Mouse (Mus musculus) forebrain, embryonic 14.5 days (tissue): ENCODE measurements around the gene Hdac7. TPM values are rescaled to one million over a fixed set of nuclear protein-coding genes. Genes with fewer than 3 reads are reported as not detected.

Experiments used
- ATAC-seq: fragments of 200-750 bp; cut with Nextera tagmentation; 2 replicates; pipeline ENCODE4 v1.8.0; 2017; ENCODE audit warnings: mild to moderate bottlenecking, moderate library complexity
- DNase-seq: peaks from one replicate; pipeline ENCODE4 v3.0.0-alpha.2; 2015; ENCODE audit warnings: low spot score
- H3K27ac ChIP-seq: fragments of 300-500 bp; sonication (generic); 2 replicates; pipeline ENCODE4 v1.5.1; 2014; ENCODE audit warnings: low read depth, mild to moderate bottlenecking, control low read depth, low read length, moderate library complexity
- H3K27me3 ChIP-seq: fragments of 300-500 bp; sonication (generic); replicated peaks from 2 replicates; pipeline ENCODE4 v1.6.1; 2014; ENCODE audit warnings: low read length, control low read depth, mixed read lengths; ENCODE audit not compliant: control insufficient read depth, insufficient read depth
- H3K36me3 ChIP-seq: fragments of 300-500 bp; sonication (generic); 2 replicates; pipeline ENCODE4 v1.6.1; 2014; ENCODE audit warnings: low read length, control low read depth; ENCODE audit not compliant: control insufficient read depth, insufficient read depth
- H3K4me1 ChIP-seq: fragments of 300-500 bp; sonication (generic); 2 replicates; pipeline ENCODE4 v1.6.1; 2014; ENCODE audit warnings: antibody characterized with exemption, low read length, control low read depth; ENCODE audit not compliant: control insufficient read depth, insufficient read depth
- H3K4me2 ChIP-seq: fragments of 300-500 bp; sonication (generic); 2 replicates; pipeline ENCODE4 v1.6.1; 2014; ENCODE audit warnings: mild to moderate bottlenecking, control low read depth, low read length
- H3K4me3 ChIP-seq: fragments of 300-500 bp; sonication (generic); 2 replicates; pipeline ENCODE4 v1.5.1; 2014; ENCODE audit warnings: low read depth, low read length, control low read depth
- H3K9ac ChIP-seq: fragments of 300-500 bp; sonication (generic); 2 replicates; pipeline ENCODE4 v1.6.1; 2014; ENCODE audit warnings: mild to moderate bottlenecking, low read length, control low read depth, moderate library complexity
- H3K9me3 ChIP-seq: fragments of 300-500 bp; sonication (generic); replicated peaks from 2 replicates; pipeline ENCODE4 v1.6.1; 2016; ENCODE audit warnings: low read length, control low read depth, mixed read lengths; ENCODE audit not compliant: control insufficient read depth
- WGBS: fragments of 180-500 bp; shearing (Covaris S2); extraction: QIAGEN DNeasy Blood & Tissue Kit; methylation state at CpG from one replicate; pipeline ENCODE4 v1.1.7; 2014; 5-methylcytosine and 5-hydroxymethylcytosine counted together
- polyA plus RNA-seq: library from polyadenylated mRNA; unstranded; fragments of >200 nt; fragmentation: Nextera tagmentation; extraction: Ambion mirVana; gene quantifications from 2 replicates; pipeline ENCODE4 v1.2.1, GENCODE M21; 2014

Hdac7 gene
- polyA plus RNA-seq, 1 experiment from 2014 or later, result 19.5 TPM

GRCm38 (mm10) chr15:97815254-97815653 lies 29.0 kb downstream of the Hdac7 start:
- no peaks in the 10 kb centered on the region for H3K27me3 ChIP-seq
- H3K9ac ChIP-seq, result no peak overlapping the region
- WGBS, result 97% methylated on average over 4 of the region's 4 CpGs
- no peak overlapping the region for H3K4me2 ChIP-seq
- no peaks in the 10 kb centered on the region for H3K9me3 ChIP-seq
- no peak overlapping the region for H3K27ac ChIP-seq
- DNase-seq, result no peak
- H3K36me3 ChIP-seq, result peaks cover 5% of the 10 kb centered on the region
- ATAC-seq, result no peak
- H3K4me3 ChIP-seq, result no peak overlapping the region
- H3K4me1 ChIP-seq, result peaks cover 20% of the 10 kb centered on the region

DNA sequence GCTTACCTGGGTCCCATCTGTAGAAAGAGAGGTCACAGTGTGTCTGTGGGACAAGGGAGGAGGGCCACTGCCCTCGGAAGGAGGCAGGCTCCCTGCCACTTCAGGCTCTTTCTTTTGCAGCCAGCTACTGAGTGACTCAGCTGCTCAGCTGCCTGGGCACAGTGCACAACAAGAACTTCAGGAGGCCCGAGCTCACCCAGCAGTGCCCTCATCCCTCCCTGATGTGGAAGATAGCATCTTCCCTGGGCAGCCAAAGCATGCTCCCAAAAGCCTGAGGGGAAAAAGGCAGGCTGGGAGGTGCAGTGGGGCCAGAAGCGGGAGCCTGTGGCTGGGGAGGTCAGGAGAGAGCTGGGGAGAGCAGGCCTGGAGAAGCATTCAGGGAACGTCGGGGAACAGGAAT lies 29.6 kb downstream of the Hdac7 start:
- no peaks in the 10 kb centered on the region for H3K9me3 ChIP-seq
- WGBS, result 72% methylated on average over 5 of the region's 5 CpGs
- no peak overlapping the region for H3K27ac ChIP-seq
- peaks cover 10% of the 10 kb centered on the region for H3K36me3 ChIP-seq
- no peak overlapping the region for H3K4me3 ChIP-seq
- peaks cover 20% of the 10 kb centered on the region for H3K4me1 ChIP-seq
- ATAC-seq, result no peak
- no peak overlapping the region for H3K9ac ChIP-seq
- H3K27me3 ChIP-seq, result no peaks in the 10 kb centered on the region
- no peak for DNase-seq
- H3K4me2 ChIP-seq, result no peak overlapping the region

DNA sequence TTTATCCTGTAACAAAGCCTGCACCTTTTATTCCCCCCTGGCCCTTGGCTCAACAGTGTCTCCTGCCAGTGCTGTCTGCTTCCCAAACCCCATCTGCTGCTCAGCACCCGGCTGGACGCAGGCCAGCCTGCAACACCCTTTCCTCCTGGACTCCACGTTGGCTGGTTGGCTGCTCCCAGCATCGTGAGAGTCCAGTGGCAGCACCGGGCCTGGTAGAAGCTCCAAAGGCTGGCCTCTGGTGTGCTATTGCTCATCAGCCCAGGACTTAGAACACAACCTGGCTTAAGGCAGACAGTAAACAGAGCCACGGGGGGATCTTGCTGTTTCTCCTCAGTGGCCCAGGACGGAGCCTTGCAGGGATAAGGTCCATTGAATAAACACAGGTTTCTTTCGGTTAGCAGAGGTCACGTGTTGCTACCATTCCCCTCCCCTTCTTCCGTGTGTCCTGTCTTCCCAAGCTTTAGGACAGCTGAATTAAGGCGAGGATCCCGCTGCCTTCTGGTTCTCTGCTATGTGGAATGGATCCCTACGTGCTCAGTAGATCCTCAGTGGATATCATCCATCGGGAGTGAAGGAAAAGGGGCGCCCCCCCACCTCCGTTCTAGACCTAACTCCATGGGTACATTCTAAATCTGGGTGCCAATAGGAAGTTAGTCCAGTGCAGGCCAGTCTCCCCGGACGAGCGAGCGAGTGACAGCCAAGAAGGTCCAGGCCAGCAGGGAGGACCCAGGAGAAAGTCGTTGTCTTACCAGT lies 30.7 kb downstream of the Hdac7 start:
- peaks cover 20% of the 10 kb centered on the region for H3K4me1 ChIP-seq
- DNase-seq (peak; percentile 56), ATAC-seq (0 out of 2 replicates have a peak, but pooled peaks have one; percentile 28)
- H3K9ac ChIP-seq, result peak overlapping the region; percentile 47
- WGBS, result 48% methylated on average over 21 of the region's 21 CpGs
- no peaks in the 10 kb centered on the region for H3K9me3 ChIP-seq
- no peaks in the 10 kb centered on the region for H3K27me3 ChIP-seq
- H3K36me3 ChIP-seq, result peaks cover 21% of the 10 kb centered on the region
- no peak overlapping the region for H3K4me3 ChIP-seq
- H3K27ac ChIP-seq, result peak overlapping the region; percentile 61; the same call in 1 of the 2 replicates
- 0 out of 2 replicates have a peak overlapping the region, but pooled peaks have one; percentile 3 for H3K4me2 ChIP-seq

- Histone ChIP-seq H3K9me3 (no peaks in the 10 kb centered on the region), H3K9ac (peak overlapping the region; percentile 47), H3K36me3 (peaks cover 28% of the 10 kb centered on the region), H3K4me3 (no peak overlapping the region), H3K27me3 (no peaks in the 10 kb centered on the region), H3K4me2 (0 out of 2 replicates have a peak overlapping the region, but pooled peaks have one; percentile 3), H3K27ac (peak overlapping the region; percentile 61; the same call in 1 of the 2 replicates), H3K4me1 (peaks cover 20% of the 10 kb centered on the region)
- no peak for ATAC-seq
- 66% methylated on average over 7 of the region's 7 CpGs for WGBS
- DNase-seq, result no peak
Observed at GRCm38 (mm10) chr15:97812875-97813274, 31.4 kb downstream of the Hdac7 start.

DNA sequence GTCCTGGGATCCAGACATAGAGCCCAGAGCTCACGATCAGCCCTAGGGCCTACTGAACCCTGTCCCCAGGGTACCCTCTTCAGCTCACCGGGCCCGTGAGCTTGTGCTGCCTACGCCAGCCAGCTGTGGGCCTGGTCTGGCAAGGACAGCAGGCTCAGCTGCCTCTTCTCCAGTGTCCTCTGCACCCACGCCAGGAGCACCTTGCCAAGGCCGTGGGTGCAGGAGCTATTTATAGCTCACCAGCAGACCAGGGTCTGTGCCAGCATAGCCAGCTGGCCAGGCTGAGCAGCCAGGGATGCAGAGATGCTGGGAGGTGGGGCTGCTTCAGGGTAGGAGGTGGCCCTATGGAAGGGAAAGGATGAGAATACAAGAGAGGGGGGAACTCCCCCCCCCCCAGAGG lies 32.2 kb downstream of the Hdac7 start:
- ATAC-seq (peak; percentile 74), DNase-seq (peak; percentile 68)
- Histone ChIP-seq H3K4me1 (peaks cover 20% of the 10 kb centered on the region), H3K4me2 (no peak overlapping the region), H3K36me3 (peaks cover 36% of the 10 kb centered on the region), H3K4me3 (no peak overlapping the region), H3K9me3 (no peaks in the 10 kb centered on the region), H3K27ac (peak overlapping the region; percentile 52; the same call in 1 of the 2 replicates), H3K9ac (no peak overlapping the region), H3K27me3 (no peaks in the 10 kb centered on the region)
- WGBS, result 49% methylated on average over 6 of the region's 6 CpGs

- ATAC-seq (no peak), DNase-seq (no peak)
- H3K9ac ChIP-seq, result no peak overlapping the region
- peaks cover 44% of the 10 kb centered on the region for H3K36me3 ChIP-seq
- H3K4me3 ChIP-seq, result no peak overlapping the region
- WGBS, result 91% methylated on average over 9 of the region's 9 CpGs
- no peaks in the 10 kb centered on the region for H3K9me3 ChIP-seq
- H3K4me1 ChIP-seq, result peaks cover 20% of the 10 kb centered on the region
- no peak overlapping the region for H3K4me2 ChIP-seq
- no peaks in the 10 kb centered on the region for H3K27me3 ChIP-seq
- H3K27ac ChIP-seq, result no peak overlapping the region
Observed at GRCm38 (mm10) chr15:97811307-97811706, 33.0 kb downstream of the Hdac7 start.

DNA sequence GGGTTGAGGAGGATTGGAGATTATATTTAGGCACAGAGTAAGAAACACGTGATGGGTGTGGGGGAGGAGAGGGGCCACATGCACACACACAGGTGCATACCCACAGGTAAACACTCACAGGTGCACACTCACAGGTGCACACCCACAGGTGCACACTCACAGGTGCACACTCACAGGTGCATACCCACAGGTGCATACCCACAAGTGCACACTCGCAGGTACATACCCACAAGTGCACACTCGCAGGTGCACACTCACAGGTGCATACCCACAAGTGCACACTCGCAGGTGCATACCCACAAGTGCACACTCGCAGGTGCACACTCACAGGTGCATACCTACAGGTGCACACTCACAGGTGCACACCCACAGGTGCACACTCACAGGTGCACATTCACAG lies 33.9 kb downstream of the Hdac7 start:
- ATAC-seq, result no peak
- no peak overlapping the region for H3K4me3 ChIP-seq
- H3K9ac ChIP-seq, result no peak overlapping the region
- no peak overlapping the region for H3K27ac ChIP-seq
- H3K4me1 ChIP-seq, result peaks cover 20% of the 10 kb centered on the region
- no peaks in the 10 kb centered on the region for H3K9me3 ChIP-seq
- H3K4me2 ChIP-seq, result no peak overlapping the region
- peaks cover 44% of the 10 kb centered on the region for H3K36me3 ChIP-seq
- 91% methylated on average over 5 of the region's 5 CpGs for WGBS
- DNase-seq, result no peak
- H3K27me3 ChIP-seq, result no peaks in the 10 kb centered on the region

GRCm38 (mm10) chr15:97809942-97810341 lies 34.4 kb downstream of the Hdac7 start:
- WGBS, result 86% methylated on average over 5 of the region's 5 CpGs
- H3K36me3 ChIP-seq, result peaks cover 46% of the 10 kb centered on the region
- no peak overlapping the region for H3K9ac ChIP-seq
- H3K4me3 ChIP-seq, result no peak overlapping the region
- no peaks in the 10 kb centered on the region for H3K9me3 ChIP-seq
- H3K4me2 ChIP-seq, result no peak overlapping the region
- ATAC-seq (no peak), DNase-seq (no peak)
- H3K27ac ChIP-seq, result no peak overlapping the region
- H3K27me3 ChIP-seq, result no peaks in the 10 kb centered on the region
- peaks cover 20% of the 10 kb centered on the region for H3K4me1 ChIP-seq

- H3K27me3 ChIP-seq, result no peaks in the 10 kb centered on the region
- H3K27ac ChIP-seq, result no peak overlapping the region
- H3K36me3 ChIP-seq, result peaks cover 51% of the 10 kb centered on the region
- no peak overlapping the region for H3K4me3 ChIP-seq
- DNase-seq, result no peak
- H3K4me2 ChIP-seq, result no peak overlapping the region
- H3K9ac ChIP-seq, result no peak overlapping the region
- H3K9me3 ChIP-seq, result no peaks in the 10 kb centered on the region
- WGBS, result 88% methylated on average over 14 of the region's 14 CpGs
- peaks cover 20% of the 10 kb centered on the region for H3K4me1 ChIP-seq
- no peak for ATAC-seq
Observed at GRCm38 (mm10) chr15:97809206-97809605, 35.1 kb downstream of the Hdac7 start.
